Mouse (Mus musculus) heart, postnatal 0 days (tissue): ENCODE data around the gene Tdrkh. TPM values are rescaled to one million over a fixed set of nuclear protein-coding genes. Genes with fewer than 3 reads are reported as not detected.

Source experiments
- ATAC-seq: fragments of 200-750 bp; cut with Nextera tagmentation; 2 replicates; pipeline ENCODE4 v1.8.0; 2017; ENCODE audit warnings: low read depth, moderate number of reproducible peaks, moderate library complexity; ENCODE audit not compliant: insufficient read depth
- DNase-seq: peaks from one replicate; pipeline ENCODE4 v3.0.0-alpha.2; 2016; ENCODE audit warnings: low spot score
- H3K27ac ChIP-seq: fragments of 300-500 bp; sonication (generic); 2 replicates; pipeline ENCODE4 v1.5.1; 2014; ENCODE audit warnings: low read depth, mild to moderate bottlenecking
- H3K27me3 ChIP-seq: fragments of 300-500 bp; sonication (generic); 2 replicates; pipeline ENCODE4 v1.6.1; 2014; ENCODE audit warnings: low read length, mixed read lengths; ENCODE audit not compliant: control insufficient read depth, insufficient read depth
- H3K36me3 ChIP-seq: fragments of 300-500 bp; sonication (generic); replicated peaks from 2 replicates; pipeline ENCODE4 v1.6.1; 2014; ENCODE audit warnings: low read length, mixed read lengths; ENCODE audit not compliant: control insufficient read depth, insufficient read depth
- H3K4me1 ChIP-seq: fragments of 300-500 bp; sonication (generic); 2 replicates; pipeline ENCODE4 v1.6.1; 2014; ENCODE audit warnings: antibody characterized with exemption; ENCODE audit not compliant: control insufficient read depth, insufficient read depth
- H3K4me2 ChIP-seq: fragments of 300-500 bp; sonication (generic); 2 replicates; pipeline ENCODE4 v1.6.1; 2014; ENCODE audit warnings: low read depth, mild to moderate bottlenecking, low read length, moderate library complexity
- H3K4me3 ChIP-seq: fragments of 300-500 bp; sonication (generic); 2 replicates; pipeline ENCODE4 v1.5.1; 2014; ENCODE audit warnings: low read depth, low read length
- H3K9ac ChIP-seq: fragments of 300-500 bp; sonication (generic); replicated peaks from 2 replicates; pipeline ENCODE4 v1.6.1; 2014; ENCODE audit warnings: low read depth, low read length, mixed read lengths
- H3K9me3 ChIP-seq: fragments of 300-500 bp; sonication (generic); replicated peaks from 2 replicates; pipeline ENCODE4 v1.6.1; 2016; ENCODE audit warnings: low read length; ENCODE audit not compliant: control insufficient read depth
- CTCF ChIP-seq: IDR thresholded peaks from 2 replicates; pipeline ENCODE4 v1.5.1; 2016; ENCODE audit warnings: antibody characterized with exemption, control low read depth, low read depth
- EP300 ChIP-seq: IDR thresholded peaks from 2 replicates; pipeline ENCODE4 v1.6.1; 2016; ENCODE audit warnings: antibody characterized with exemption, low read depth
- WGBS: fragments of 180-500 bp; shearing (Covaris S2); extraction: QIAGEN DNeasy Blood & Tissue Kit; methylation state at CpG from one replicate; pipeline ENCODE4 v1.1.7; 2014; 5-methylcytosine and 5-hydroxymethylcytosine counted together
- polyA plus RNA-seq: library from polyadenylated mRNA; unstranded; fragments of >200 nt; fragmentation: Nextera tagmentation; extraction: Ambion mirVana; gene quantifications from 2 replicates; pipeline ENCODE4 v1.2.1, GENCODE M21; 2015
- total RNA-seq: library from RNA; depleted of rRNA; stranded (reverse); fragments of >200 nt; gene quantifications from 2 replicates; pipeline ENCODE4 v1.2.3, GENCODE M21; 2014; ENCODE audit warnings: low replicate concordance; rRNA removed

The Tdrkh gene
- total RNA-seq: 0.34 and 6.5 TPM in 2 replicates
- polyA plus RNA-seq: 7.5 and 7.7 TPM in 2 replicates

GRCm38 (mm10) chr3:94413031-94413679, at the start of gene Tdrkh:
Gene Tdrkh (plus strand): TSS chr3:94413273.
- Histone ChIP-seq H3K4me2 (peak within 1 kb of the TSS; percentile 66), H3K9me3 (no peaks in the 10 kb centered on the region), H3K36me3 (no peaks in the 10 kb centered on the region), H3K4me1 (peaks cover 9% of the 10 kb centered on the region), H3K27ac (no peak within 1 kb of the TSS), H3K4me3 (peak within 1 kb of the TSS; percentile 42), H3K27me3 (no peaks in the 10 kb centered on the region), H3K9ac (peak within 1 kb of the TSS; percentile 15; the same call in 1 of the 2 replicates)
- WGBS: 7% methylated on average over 52 of the region's 52 CpGs
- ATAC-seq (peak; percentile 99), DNase-seq (peak; percentile 96)
- TF ChIP-seq CTCF (peak; percentile 26; the same call in 1 of the 2 replicates), EP300 (no peak)

GRCm38 (mm10) chr3:94363291-94364153, 49.6 kb upstream of the Tdrkh start:
- no peaks in the 10 kb centered on the region for H3K36me3 ChIP-seq
- DNase-seq (peak; percentile 36), ATAC-seq (peak; percentile 70)
- 0 out of 2 replicates have a peak, but pooled peaks cover 8% of the 10 kb centered on the region for H3K4me1 ChIP-seq
- peak overlapping the region; percentile 51 for H3K9ac ChIP-seq
- WGBS: 6% methylated on average over 97 of the region's 97 CpGs
- H3K4me2 ChIP-seq: peak overlapping the region; percentile 79
- H3K9me3 ChIP-seq: no peaks in the 10 kb centered on the region; the same call in 1 of the 2 replicates
- H3K27me3 ChIP-seq: peaks cover 31% of the 10 kb centered on the region
- TF ChIP-seq EP300: no peak
- no peak for TF ChIP-seq CTCF
- H3K4me3 ChIP-seq: peak overlapping the region; percentile 52
- no peak overlapping the region for H3K27ac ChIP-seq

- Histone ChIP-seq H3K4me2 (peak overlapping the region; percentile 79), H3K27ac (no peak overlapping the region), H3K9me3 (no peaks in the 10 kb centered on the region; the same call in 1 of the 2 replicates), H3K4me1 (0 out of 2 replicates have a peak, but pooled peaks cover 8% of the 10 kb centered on the region), H3K27me3 (peaks cover 31% of the 10 kb centered on the region), H3K36me3 (no peaks in the 10 kb centered on the region), H3K9ac (peak overlapping the region; percentile 51), H3K4me3 (peak overlapping the region; percentile 52)
- ATAC-seq: 0 out of 2 replicates have a peak, but pooled peaks have one; percentile 7
- no peak for DNase-seq
- TF ChIP-seq EP300 (no peak), CTCF (no peak)
- 4% methylated on average over 22 of the region's 23 CpGs for WGBS
Observed at GRCm38 (mm10) chr3:94364154-94364526, 48.9 kb upstream of the Tdrkh start.

GRCm38 (mm10) chr3:94366761-94367160, 46.3 kb upstream of the Tdrkh start:
- Histone ChIP-seq H3K4me1 (0 out of 2 replicates have a peak, but pooled peaks cover 13% of the 10 kb centered on the region), H3K9me3 (no peaks in the 10 kb centered on the region; the same call in 1 of the 2 replicates), H3K9ac (no peak overlapping the region), H3K27ac (no peak overlapping the region), H3K36me3 (no peaks in the 10 kb centered on the region), H3K4me3 (no peak overlapping the region), H3K4me2 (no peak overlapping the region), H3K27me3 (peaks cover 30% of the 10 kb centered on the region)
- ATAC-seq (no peak; the same call in 1 of the 2 replicates), DNase-seq (peak; percentile 81)
- TF ChIP-seq CTCF: peak; percentile 96
- TF ChIP-seq EP300: no peak
- WGBS: 19% methylated on average over 3 of the region's 3 CpGs

GRCm38 (mm10) chr3:94367511-94367910, 45.6 kb upstream of the Tdrkh start:
- Histone ChIP-seq H3K27ac (no peak overlapping the region), H3K4me1 (0 out of 2 replicates have a peak, but pooled peaks cover 13% of the 10 kb centered on the region), H3K9me3 (no peaks in the 10 kb centered on the region; the same call in 1 of the 2 replicates), H3K36me3 (no peaks in the 10 kb centered on the region), H3K4me3 (no peak overlapping the region), H3K9ac (no peak overlapping the region), H3K27me3 (peaks cover 23% of the 10 kb centered on the region), H3K4me2 (no peak overlapping the region)
- DNase-seq (no peak), ATAC-seq (no peak)
- no peak for TF ChIP-seq CTCF
- TF ChIP-seq EP300: no peak
- 74% methylated on average over 6 of the region's 6 CpGs for WGBS
